Mouse (Mus musculus) MEL (cell line): ENCODE measurements around the gene Serp1.
A peak's percentile ranks its signal among the peaks of the same experiment; 100 is the strongest.

Experiments used
- POLR2A ChIP-seq, 2 experiments: IDR thresholded peaks; 2 replicates each; pipeline ENCODE4 v1.6.1; 2011 to 2012; ENCODE audit warnings: low read length in 2 of 2, mild to moderate bottlenecking in 2 of 2, control low read depth in 1 of 2, improper control_type of control experiment in 1 of 2, low read depth in 1 of 2, moderate library complexity in 1 of 2; ENCODE audit not compliant: control insufficient read depth in 1 of 2, insufficient read depth in 1 of 2, poor library complexity in 1 of 2
- ZNF384 ChIP-seq: IDR thresholded peaks from 2 replicates; pipeline ENCODE4 v1.6.1; 2012; ENCODE audit warnings: low read depth, mild to moderate bottlenecking, inconsistent platforms, low read length, improper control_type of control experiment

GRCm38 (mm10) chr3:58516602-58516976 is 9.1 kb downstream of the Serp1 start:
- TF ChIP-seq POLR2A (IDR thresholded peaks at IDR 0.05; ENCODE audit: control insufficient read depth in 1 of 2, insufficient read depth in 1 of 2, low read depth in 1 of 2, low read length in 2 of 2, poor library complexity in 1 of 2) (no peak), ZNF384 (peak; percentile 42; the same call in 1 of the 2 replicates)
